Mouse (Mus musculus) large intestine, adult 2 months (tissue): ENCODE data around the gene Fn3krp. TPM values are rescaled to one million over a fixed set of nuclear protein-coding genes. Genes with fewer than 3 reads are reported as not detected.

Experiments used
- DNase-seq: peaks from one replicate; pipeline ENCODE4 v3.0.0-alpha.2; 2012; ENCODE audit warnings: low read depth, low spot score
- WGBS: fragments of 180-500 bp; shearing (Covaris S2); methylation state at CpG from one replicate; pipeline ENCODE4 v1.1.7; 2018; 5-methylcytosine and 5-hydroxymethylcytosine counted together
- polyA plus RNA-seq: library from polyadenylated mRNA; depleted of rRNA; stranded (reverse); fragments of >200 nt; gene quantifications from 2 replicates; pipeline ENCODE4 v1.2.3, GENCODE M21; 2012; rRNA removed

The Fn3krp gene
- polyA plus RNA-seq, 1 experiment = 3.7 TPM

DNA sequence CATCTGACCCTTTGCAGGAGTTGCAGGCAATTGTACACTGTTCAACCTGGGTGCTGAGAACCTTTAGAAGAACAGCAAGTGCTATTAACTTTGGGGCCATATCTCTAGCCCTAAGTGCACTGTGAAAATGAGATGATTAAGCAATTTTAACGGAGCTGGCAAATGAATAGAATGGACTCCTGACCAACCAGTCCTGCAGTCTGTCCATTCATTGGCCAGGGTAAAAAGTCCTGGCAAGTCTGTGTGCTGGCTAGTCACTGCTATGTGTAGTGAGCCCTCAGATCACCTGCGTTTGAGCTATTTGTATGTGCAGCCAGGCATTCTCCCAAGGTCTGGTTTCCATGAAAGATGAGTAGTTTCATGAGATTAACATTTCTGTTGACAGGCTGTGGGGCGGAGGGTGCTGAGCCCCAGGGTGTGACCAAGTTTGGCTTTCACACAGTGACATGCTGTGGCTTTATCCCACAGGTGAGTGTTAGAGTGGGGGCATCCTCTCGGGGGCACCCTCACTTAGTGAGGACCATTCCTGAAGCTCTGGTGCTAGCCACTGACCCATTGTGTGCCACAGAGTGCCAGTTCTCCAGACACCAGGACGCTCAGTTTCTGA, 18.6 kb downstream of the Fn3krp start:
- DNase-seq = no peak
- 57% methylated on average over 5 of the region's 5 CpGs for WGBS

DNA sequence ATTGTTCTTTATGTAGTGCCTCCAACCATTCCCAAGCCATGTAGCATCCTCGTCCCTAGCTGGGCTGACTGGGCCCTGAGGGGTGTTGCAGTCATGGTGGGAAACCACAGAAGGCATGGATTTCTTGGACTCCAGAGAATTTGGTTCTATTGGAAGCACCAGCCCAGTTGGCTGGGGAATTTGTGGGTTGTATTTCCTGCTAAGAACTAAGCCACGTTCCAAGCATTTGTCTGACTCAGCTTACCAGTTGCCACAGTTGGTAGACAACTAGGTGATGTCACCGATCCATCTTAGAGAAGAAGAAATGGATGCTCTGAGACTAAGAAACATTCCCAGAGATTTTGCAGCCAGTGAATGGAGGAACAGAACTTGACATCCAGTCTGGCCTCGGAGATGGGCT, 20.5 kb downstream of the Fn3krp start:
- whole genome bisulfite sequencing = 90% methylated on average over 4 of the region's 4 CpGs
- DNase-seq = no peak

DNA sequence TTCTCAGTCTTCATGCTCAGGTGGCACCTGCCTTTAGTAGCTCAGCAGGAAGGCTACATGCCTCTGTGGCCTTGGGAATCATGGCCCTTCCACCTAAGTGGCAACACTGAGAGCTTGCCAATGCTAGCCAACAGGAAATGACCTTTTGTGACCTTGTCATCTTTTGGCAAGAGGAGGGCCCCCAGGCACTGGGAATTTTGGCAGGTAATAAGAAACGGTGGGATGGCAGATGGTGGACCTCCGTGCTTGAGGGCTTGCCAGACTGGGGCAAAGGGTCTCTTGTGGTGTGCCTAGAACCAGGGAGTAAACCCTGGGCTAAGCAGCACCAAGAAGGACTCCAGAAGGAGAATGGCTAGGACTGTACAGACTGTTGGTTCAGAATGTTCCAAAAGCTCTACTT, 20.9 kb downstream of the Fn3krp start:
- no peak for DNase-seq
- WGBS = 47% methylated on average over 2 of the region's 2 CpGs

DNA sequence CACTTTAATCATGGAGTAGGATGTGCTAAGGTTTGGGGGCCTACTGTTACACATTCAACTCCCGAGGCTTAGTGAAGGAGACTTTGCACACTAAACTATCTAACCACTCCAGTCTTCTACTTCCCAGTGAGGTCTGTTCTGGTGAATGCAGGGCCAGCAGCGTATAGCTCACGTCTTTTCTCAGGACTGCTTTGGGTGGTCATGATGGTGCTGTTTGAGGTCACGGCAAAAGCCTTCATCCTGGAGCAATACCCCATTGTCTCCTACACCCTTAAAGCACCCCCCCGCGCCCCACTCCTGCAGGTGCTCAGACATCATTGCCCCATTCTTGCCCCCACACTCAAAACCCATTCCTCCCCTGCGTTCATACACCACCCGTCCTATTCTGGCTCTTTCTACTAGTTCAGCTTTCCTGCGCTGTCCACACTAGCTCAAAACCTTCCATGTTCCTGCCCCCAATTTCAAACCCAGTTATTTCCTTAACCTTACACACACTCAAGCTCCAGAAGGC, 30.1 kb downstream of the Fn3krp start:
- no peak for DNase-seq
- WGBS = 26% methylated on average over 9 of the region's 9 CpGs

DNA sequence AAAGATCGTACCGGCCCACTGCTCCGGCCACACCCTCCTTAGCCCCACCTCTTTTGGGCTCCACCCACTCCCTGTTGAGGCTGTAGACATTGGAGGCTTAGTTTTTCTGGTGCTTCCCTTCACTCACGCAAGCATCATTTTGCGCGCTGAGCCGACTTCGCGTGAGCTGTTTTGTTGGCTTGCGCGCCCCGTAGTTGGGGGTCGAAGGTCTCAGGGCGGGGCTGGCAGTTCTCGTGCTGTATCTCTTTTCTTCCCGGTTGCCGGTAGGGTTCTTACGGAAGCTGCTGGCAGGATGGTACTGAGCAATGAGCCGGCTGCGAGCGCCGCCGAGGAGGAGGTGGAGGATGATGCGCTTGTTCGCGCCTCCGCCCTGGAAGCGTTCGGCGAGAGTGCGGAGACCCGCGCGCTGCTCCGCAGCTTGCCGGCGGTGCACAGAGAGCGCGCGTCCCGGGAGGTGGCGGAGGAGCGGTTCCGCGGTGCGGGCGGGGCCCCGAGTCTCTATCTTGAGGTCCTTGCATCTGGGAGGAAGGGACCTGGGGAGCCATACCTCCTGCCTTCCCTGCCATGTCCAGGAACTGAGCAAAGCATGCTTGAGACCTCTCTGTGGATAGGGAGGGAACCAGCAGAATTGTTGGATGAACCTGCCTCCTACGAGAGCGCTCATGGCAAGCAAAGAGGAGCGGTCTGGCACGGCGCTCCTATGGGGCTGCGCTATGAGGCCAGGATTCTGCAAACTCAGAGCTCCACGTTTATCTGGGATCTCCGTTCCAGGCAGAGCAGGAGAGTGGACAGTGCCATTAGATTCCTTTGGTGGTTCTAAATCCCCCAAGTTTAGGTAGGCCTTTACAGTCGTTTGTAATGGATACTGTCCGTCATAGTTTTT, 30.8 kb downstream of the Fn3krp start, which contains the start of gene Tbcd:
Gene Tbcd (plus strand): TSS at position 197 of the 883 bp plus-strand sequence.
- peak; percentile 82 for DNase-seq
- whole genome bisulfite sequencing = under 1% methylated on average over 58 of the region's 58 CpGs

DNA sequence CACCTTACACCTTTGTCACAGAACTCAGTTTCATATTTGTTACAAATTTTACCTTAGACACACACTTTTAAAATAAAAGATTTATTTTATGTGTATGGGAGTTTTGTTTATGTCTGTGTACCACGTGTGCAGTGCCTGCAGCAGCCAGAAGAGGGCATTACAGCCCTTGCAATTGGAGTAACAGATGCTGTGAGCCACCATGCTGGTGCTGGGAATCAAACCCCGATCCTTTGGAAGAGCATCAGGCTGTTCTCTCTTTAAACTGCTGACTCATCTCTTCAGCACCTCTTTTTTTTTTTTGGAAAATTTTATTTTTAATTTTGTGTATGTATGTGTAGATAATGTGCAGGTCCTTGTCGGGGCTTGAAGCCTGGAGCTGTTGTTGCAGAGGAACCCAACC, 36.7 kb downstream of the Fn3krp start:
- DNase-seq = no peak
- 94% methylated on average over 3 of the region's 3 CpGs for WGBS

DNA sequence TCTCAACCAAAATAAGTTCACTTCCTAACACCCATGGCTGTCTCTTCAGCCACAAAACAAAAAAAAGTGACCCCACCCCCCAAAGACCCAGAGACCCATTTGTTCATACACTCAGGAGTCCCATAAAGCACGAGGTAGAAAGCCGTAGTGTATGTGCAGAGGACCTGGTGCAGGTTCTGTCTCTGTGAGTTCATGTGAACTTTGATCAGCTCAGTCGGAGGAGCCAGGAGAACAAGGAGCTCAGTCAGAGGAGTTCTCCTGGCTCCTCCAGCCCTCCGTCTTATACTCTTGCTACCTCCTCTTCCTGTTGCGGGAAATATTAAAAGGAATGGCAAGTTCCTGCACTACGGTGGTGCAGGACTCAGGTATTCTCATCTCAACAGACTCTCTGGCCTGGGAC, 46.2 kb downstream of the Fn3krp start:
- DNase-seq = no peak
- WGBS = 45% methylated on average over 6 of the region's 6 CpGs

DNA sequence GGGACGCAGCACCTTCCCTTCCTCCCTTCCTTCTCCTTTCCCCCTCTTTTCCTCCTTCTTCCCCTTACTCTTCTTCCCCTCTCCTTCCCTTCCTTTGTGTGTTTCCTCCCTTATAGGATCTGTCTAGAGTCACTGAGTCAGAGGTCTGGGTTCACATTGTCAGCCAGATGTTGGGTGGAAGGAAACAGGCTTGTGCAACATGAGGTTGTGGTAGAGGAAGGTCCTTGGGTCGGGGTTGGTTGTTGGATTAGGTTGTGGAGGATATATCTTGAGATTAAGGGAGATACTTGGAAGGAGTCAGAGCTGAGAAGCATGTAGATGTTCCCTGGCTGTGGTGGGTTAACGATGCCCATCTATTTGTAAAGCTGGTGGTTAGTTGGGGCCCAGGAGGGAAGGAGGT, 53.6 kb downstream of the Fn3krp start:
- DNase-seq = no peak
- 78% methylated on average over 3 of the region's 3 CpGs for WGBS

DNA sequence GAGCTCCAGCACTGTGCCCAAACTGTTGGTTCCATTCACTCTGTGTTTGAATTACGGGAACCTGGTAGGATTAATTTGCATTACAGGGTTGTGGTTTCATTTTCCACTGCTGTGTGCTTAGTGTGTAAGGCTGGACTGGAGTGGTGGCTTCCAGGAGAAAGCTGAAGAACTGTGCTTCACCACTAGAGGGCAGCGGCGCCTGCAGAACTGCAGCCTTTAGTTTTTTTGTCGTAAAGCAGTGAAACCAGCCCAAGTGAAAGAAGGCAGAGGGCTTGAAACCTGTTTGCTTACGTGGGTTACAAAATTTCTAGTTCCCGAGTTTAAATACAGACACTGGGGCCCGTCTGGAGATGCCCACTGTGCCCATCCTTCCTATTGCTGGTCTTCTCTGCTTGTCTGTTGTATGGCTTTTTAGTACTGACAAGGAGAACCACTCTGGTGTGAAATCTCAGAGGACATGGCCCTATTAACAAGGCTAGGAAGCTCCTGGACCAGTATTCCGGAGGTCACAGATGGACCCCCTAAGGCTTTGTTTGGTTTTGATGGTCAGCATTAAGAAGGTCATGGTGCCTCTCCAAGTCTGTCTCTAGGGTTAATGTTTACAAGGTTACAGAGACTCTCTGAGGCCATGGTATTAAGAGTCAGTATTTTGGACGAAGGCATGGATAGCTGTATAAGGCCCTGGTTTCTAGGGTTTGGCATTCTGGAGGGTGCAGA, 54.7 kb downstream of the Fn3krp start:
- 18% methylated on average over 9 of the region's 9 CpGs for WGBS
- peak; percentile 48 for DNase-seq

DNA sequence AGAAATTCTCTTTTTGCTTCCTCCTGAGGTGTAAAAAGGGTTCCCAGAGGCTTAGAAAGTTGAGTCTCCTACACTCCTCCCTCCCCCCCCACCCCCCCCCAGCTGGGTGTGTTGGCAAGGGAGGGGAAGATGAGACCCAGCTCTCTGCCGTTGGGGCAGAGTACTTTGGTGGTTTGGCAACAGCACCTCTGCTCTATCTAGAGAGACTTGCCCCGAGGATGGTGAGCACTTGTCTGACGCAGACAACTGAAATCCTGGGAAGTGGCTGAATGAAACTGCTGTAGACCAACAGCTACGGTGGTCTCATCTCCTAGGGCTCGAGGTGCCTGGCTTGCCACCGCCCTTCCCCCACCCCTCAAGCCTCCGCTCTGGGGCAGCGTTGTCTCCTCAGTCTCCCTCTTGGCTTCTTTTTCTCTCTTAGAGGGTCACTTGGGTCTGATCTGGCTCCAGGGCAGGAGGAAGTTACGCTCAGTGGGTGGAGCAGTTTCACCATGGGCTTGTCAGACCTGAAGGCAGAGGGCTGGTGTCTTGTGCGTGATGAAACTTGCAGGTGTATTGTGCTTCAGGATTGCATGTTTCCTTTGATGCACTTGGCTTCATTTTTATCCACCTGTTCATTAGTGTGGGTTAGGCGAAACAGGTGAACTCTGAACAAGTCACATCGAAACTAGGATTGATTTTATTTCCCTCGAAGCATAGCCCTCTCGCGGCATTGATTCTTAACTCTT, 58.4 kb downstream of the Fn3krp start:
- 86% methylated on average over 15 of the region's 15 CpGs for WGBS
- DNase-seq = no peak

Other genes with a start within 250 kb of the Fn3krp start
- 19.4 and 24.4 TPM in 2 replicates for gene Hexdc, start 217.0 kb upstream of the Fn3krp start, polyA plus RNA-seq
- gene Ogfod3, start 216.7 kb upstream of the Fn3krp start, polyA plus RNA-seq = 11.7 and 12.9 TPM in 2 replicates
- 32.6 and 33.0 TPM in 2 replicates for gene Cybc1, start 192.1 kb upstream of the Fn3krp start, polyA plus RNA-seq
- gene Narf, start 184.1 kb upstream of the Fn3krp start, polyA plus RNA-seq = 18.2 and 33.3 TPM in 2 replicates
- 19.3 and 29.0 TPM in 2 replicates for gene Foxk2, start 161.4 kb upstream of the Fn3krp start, polyA plus RNA-seq
- gene Wdr45b, start 67.0 kb upstream of the Fn3krp start, polyA plus RNA-seq = 37.5 and 42.5 TPM in 2 replicates
- 0.82 TPM in 2 replicates for gene Rab40b, start 33.1 kb upstream of the Fn3krp start, polyA plus RNA-seq
- 0.55 and 1.3 TPM in 2 replicates for gene Fn3k, start 13.5 kb downstream of the Fn3krp start, polyA plus RNA-seq
- 56.3 and 59.9 TPM in 2 replicates for gene Tbcd, start 30.5 kb downstream of the Fn3krp start, polyA plus RNA-seq
- 0.02 TPM in 1 of 2 replicates, not detected in the other for gene Zfp750, start 97.9 kb downstream of the Fn3krp start, polyA plus RNA-seq